Mouse (Mus musculus): ENCODE measurements around the gene 1810055G02Rik.
A peak's percentile ranks its signal among the peaks of the same experiment; 100 is the strongest.

1810055G02Rik gene

DNA sequence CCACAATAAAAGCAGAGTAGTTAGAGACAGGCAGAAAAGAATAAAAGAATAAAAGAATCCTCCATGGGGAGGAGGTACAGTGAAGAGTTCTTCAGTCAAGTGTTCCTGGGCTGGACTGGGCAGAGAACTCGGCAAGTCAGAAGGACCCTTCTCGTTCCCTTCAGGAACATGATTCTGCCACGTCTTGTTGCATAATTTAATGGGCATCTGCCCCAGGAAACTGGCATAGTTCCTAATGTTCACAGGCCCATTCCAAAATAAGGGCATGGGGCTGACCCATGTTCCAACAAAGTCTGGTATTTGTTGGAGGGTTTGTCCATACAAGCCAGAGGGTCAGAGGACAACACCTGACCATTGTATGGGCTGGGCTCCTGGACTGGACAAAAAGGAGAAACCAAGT, 13.1 kb upstream of the 1810055G02Rik start:
- ATAC-seq (ENCODE audit: low TSS enrichment), result no peak

GRCm38 (mm10) chr19:3695471-3695870, 12.6 kb upstream of the 1810055G02Rik start:
- no peak for ATAC-seq (ENCODE audit: low TSS enrichment)

DNA sequence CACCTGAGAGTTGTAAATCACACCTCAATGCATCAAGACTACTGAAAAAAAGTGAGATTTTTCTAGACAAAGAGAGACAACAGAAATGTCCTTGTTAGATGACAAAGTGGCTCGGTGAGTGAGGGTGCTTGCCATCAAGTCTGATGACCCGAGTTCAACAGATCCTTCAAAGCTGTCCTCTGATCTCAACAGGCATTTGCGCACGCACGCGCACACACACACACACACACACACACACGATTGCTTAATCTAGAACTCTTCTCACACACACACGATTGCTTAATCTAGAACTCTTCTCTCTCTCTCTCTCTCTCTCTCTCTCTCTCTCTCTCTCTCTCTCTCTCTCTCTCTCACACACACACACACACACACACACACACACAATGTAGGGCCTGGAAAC, 12.1 kb upstream of the 1810055G02Rik start:
- ATAC-seq (ENCODE audit: low TSS enrichment), result no peak

GRCm38 (mm10) chr19:3698035-3698434, 10.1 kb upstream of the 1810055G02Rik start:
- ATAC-seq (ENCODE audit: low TSS enrichment), result no peak

GRCm38 (mm10) chr19:3699508-3700438, 8.3 kb upstream of the 1810055G02Rik start:
- no peak for ATAC-seq (ENCODE audit: low TSS enrichment)

GRCm38 (mm10) chr19:3702460-3702859, 5.6 kb upstream of the 1810055G02Rik start:
- no peak for ATAC-seq (ENCODE audit: low TSS enrichment)

- no peak for ATAC-seq (ENCODE audit: low TSS enrichment)
These were observed 1.8 kb upstream of the 1810055G02Rik start for GRCm38 (mm10) chr19:3706258-3706657.

DNA sequence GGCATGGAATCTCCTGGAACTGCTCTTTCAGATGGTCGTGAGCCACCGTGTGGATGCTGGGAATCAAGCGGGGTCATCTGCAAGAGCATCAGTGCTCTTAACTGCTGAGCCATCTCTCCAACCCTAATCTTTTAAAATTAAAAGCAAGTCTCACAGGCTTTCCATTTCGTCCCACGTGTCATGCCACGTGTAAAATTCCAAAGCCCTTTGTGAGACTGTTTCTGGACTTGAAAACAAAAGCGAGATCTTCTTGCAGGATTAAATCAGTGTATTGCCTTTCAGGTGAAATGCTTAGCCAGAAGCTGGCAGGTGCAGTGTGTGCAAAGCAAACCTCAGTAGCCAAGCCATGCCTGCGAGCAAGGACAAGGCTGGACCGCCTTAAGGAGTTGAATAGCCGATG, 540 bp upstream of the 1810055G02Rik start:
- ATAC-seq (ENCODE audit: low TSS enrichment), result peak; percentile 39; the same call in 1 of the 2 replicates

DNA sequence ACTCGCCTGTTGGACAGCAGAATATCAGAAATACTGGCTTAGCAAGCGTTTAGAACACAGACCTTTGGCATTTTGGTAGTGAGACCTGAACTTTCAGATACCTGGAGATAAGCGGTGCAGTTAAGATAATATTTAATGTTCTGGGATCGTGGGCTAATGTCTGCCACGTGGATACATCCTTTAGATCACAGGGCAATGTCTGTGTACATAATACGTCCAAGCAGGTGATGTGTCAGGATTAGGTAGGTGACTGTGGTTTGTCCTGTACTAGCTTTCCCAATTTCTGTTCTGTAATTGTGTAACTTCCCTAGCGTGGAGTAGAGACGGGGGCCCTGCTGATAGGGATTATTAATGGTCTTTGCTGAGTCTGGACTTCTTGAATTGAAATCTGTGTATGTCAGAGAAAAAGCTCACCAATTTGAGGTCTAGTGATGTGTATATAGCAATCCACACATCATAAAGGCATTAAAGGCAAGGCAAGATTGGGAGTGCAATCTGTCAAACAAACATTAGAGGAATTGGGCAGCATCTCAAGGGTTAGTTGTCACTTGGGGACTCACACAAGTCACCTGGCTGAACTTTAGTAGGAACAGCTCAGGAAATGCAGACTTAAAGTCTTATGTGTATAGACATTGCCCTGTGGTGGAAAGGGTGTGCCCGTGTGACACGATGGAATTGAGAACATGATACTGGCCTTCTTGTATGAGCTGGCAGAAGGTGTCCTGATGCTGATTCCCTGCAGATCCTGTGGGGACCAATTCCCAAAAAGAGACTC, 1.1 kb downstream of the 1810055G02Rik start:
- ATAC-seq (ENCODE audit: low TSS enrichment), result no peak

GRCm38 (mm10) chr19:3710436-3710835, 2.3 kb downstream of the 1810055G02Rik start:
- no peak for ATAC-seq (ENCODE audit: low TSS enrichment)

DNA sequence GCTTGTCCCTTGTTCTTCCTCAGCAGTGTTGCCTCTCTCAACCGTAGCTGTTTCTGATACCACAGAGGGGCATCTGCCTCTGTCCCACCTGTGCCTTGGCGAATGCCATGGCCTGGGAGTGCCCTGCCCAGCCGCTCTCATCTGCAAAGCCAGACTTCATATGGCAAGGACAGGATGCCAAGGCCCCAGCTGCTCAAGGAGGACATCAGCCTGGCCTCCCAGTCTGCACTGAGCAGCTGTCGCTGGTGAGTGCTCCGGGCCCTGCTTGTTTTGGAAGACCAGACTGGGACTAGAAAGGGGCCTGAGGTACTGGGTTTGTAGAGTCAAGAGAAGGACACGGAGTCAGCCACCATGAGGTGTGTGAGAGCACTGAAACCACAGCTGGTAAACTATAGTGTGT, 6.3 kb downstream of the 1810055G02Rik start:
- ATAC-seq (ENCODE audit: low TSS enrichment), result no peak

DNA sequence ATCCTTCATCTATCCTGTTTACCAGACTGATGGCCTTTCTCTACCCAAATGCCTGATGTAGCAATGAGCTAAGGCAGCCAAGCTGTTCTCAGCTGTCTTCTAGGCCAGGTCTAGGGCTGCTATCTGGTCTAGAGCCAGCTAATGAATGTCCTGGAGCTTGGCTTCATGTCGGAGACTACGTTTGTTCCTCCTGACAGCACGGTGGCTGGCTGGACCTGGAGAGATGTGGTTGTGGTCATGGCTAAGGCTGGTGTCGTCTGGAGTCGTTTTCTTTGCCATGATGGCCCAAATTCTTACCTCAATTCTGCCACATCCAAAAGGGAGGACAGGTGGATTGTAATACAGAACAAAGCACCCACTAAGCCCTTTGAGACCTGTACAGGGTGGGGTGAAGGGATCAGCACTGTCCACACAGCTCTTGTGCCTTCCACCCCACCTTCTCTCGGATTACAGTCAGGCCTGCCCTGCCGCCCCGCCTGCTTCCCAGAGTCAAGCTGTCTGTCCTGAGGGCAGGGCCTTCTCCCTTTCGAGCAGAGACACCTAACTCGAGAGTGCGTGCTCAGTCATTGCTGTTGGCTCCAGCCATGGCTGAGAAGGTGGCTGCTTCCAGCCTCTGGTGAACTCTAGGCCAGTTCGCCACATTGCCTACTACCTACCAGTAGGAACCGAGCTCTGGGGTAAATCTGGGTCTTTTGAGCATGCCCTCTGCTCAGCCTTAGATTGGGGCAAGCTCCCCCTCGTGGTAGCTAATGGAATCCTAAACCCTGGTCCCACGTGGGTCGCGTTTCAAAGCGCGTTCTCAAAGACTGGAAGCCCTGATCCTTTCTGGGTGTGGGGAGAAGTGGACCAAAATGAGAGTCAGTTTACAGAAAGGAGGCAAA, 10.6 kb downstream of the 1810055G02Rik start:
- ATAC-seq (ENCODE audit: low TSS enrichment), result peak; percentile 69

GRCm38 (mm10) chr19:3719362-3719891, 11.3 kb downstream of the 1810055G02Rik start:
- peak; percentile 33; the same call in 1 of the 2 replicates for ATAC-seq (ENCODE audit: low TSS enrichment)

DNA sequence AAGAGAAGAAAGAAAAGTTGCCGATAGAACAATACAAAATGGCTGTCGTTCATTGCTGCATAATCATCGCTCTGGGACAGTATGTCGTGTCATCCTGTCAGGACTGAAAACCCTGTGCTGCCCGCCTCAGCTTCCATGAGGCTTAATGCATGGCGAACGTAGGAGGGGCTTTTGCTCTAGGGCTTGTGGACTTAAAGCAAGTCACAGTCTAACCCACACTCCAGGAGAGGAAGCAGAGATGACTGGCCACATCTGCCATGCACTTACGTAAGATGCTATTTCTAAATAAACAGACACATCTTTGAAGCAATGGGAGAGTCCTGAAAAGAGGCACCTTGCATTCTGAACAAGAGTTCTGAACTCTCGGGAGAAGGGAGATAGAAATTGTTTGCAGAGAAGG, 15.1 kb downstream of the 1810055G02Rik start:
- ATAC-seq (ENCODE audit: low TSS enrichment), result no peak

- no peak for ATAC-seq (ENCODE audit: low TSS enrichment)
These were observed 15.8 kb downstream of the 1810055G02Rik start for GRCm38 (mm10) chr19:3723904-3724303.

DNA sequence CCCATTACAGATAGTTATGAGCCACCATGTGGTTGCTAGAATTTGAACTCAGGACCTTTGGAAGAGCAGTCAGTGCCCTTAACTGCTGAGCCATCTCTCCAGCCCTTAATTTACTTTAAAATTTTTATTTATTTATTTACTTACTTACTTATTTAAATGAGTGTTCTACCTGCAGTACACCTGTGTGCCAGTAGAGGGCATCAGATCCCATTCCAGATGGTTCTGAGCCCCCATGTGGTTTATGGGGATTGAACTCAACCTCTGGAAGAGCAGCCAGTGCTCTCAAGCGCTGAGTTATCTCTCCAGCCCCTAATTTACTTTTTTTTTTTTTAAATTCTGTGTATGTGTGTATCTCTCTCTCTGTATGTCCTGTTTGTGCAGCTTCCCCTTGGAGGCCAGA, 16.7 kb downstream of the 1810055G02Rik start:
- ATAC-seq (ENCODE audit: low TSS enrichment), result no peak

- no peak for ATAC-seq (ENCODE audit: low TSS enrichment)
These were observed 20.8 kb downstream of the 1810055G02Rik start for GRCm38 (mm10) chr19:3728901-3729300.

DNA sequence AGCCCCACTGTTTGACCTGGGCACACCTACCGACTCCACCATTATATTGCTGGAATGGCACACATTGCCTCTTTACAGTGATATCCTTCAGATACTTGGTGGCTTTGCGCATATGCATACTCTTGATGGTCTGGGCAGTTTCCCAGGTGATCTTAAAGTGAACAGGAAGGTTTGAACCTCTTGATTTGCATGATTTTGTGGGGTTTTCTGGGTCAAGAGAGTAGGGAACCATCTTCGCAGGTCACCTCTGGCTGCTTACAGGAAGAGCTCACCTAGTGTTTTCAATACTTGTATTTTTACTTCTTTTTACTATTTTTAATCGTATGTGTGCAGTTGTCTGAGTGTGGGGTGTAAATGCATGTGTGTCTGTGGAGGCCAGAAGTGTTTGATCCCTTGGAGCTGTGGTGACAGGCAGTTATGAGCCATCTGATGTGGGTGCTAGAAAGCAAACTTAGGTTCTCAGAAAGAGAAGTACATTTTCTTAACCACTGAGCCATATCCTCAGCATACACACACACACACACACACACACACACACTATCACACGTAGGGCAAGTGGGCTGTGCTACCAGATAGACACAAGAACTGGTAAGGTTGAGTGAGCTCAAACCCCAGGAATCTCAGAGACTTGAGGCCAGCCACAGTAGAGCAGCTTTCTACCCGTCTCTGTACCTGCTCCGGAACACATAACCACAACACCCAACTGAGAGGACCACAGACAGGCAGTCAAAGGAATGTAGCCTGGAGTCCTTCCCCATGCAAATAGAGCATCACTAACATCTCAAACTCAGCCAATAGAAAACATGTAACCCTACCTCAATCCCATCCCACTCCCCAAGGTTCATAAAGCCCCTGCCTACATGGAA, 22.9 kb downstream of the 1810055G02Rik start:
- no peak for ATAC-seq (ENCODE audit: low TSS enrichment)

DNA sequence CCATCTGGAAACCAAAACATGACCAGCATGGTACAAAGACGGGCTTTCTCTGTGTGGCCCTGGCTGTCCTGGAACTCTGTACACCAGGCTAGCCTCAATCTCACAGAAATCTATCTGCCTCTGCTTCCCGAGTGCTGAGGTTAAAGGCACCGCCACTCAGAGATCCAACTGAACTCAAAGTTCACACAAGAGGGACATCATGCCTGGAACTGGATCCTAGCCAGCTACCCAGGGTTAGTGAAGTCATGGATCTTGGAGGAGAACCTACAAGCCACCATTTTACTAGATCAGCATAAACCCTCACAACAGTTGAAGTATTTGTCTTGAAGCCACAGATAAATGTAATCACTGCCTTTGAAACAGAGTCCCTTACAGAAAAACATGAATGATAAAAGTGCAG, 27.9 kb downstream of the 1810055G02Rik start:
- ATAC-seq (ENCODE audit: low TSS enrichment), result no peak

DNA sequence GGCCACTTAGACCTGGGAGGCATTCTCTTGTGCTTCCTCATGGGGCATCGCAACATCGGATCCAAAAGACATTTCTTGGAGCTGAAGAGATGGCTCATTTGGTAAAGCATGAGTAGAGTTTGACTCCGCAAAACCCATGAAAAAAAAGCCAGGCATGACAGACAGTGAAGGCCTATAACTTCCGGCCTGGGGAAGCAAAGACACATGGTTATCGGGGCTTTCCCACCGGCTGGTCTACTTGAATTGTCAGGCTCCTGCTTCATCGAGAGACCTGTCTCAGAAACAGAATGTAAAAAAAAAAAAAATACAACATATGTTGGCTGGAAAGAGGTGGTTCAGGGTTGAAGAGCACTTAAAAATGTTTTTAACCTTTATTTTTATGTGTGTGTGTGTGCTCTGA, 31.6 kb downstream of the 1810055G02Rik start:
- no peak for ATAC-seq (ENCODE audit: low TSS enrichment)

DNA sequence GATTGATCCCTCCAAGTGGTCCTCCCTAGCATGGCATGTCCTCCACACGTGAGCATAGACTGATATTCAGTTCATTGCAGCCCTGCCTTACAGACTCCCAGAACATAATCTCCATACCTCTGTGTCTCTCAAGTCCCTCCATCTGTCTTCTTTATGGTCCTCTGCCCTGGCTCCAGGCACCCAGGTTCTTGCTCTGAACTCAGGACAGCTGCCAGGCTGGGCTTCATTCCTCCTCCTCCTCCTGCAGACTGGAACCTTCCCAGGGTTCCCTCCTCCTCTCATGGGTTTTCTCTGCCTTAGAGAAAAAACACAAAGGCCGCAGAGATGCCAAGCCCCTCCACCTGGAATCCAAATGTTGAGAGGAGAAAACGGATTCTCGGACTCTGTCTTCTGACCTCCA, 34.6 kb downstream of the 1810055G02Rik start:
- ATAC-seq (ENCODE audit: low TSS enrichment), result no peak
